Mouse (Mus musculus) small intestine, adult 2 months (tissue): Measurements from ENCODE around the gene Cdrt4.

ENCODE experiments used
- CTCF ChIP-seq: fragments of 200-500 bp; IDR thresholded peaks from 2 replicates; pipeline ENCODE4 v1.5.1; 2012; ENCODE audit warnings: low read depth, mild to moderate bottlenecking, control low read depth, inconsistent platforms, low read length, moderate library complexity, mixed read lengths; ENCODE audit not compliant: insufficient replicate concordance, insufficient read length; ENCODE audit errors: extremely low read depth
- POLR2A ChIP-seq: fragments of 200-500 bp; IDR thresholded peaks from 2 replicates; pipeline ENCODE4 v1.6.1; 2012; ENCODE audit warnings: low read depth, mild to moderate bottlenecking, control low read depth, inconsistent platforms, low read length, moderate library complexity

DNA sequence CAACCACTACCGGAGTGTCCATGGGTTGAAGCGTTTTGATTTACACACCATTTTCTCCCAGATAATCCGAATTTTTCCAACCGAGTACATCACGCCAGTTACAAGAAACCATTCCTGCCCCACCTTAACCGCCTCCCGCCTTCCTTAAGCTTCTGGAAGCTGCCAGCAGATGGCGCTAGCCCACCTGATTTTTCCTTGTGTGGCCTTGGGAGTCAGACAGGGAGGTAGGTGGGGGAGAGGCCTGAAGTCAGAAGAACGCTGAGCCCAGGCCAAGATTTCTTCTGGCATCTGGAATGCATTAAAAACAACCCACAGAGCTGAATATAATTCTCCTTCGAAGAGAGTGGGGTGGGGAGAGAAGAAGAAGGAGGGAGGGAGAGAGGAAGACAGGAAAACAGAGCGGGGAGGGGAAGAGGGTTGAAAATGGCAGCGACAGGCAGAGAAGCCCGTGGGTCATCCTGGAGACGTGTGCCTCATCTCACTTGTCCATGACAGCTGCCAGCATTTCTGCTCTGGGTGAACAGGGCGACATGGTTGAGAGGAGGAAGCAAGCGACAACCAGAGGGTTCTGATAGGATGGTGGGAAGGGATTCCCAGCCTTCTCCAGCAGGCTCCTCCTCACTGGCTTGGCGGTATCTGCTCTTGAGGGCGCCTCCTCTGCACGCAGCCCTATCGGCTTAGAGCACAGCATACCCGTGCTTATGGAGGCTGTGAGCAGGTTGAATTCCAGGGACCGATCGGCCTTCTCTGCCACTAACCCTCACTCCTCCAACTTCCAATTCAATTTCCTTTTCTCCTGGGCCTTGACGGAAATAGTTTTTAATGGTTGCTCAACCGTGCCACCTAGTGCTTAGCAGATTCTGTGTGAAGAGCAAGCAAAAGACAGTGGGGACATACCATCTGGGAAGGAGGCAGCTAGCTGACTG, 29.7 kb upstream of the Cdrt4 start:
- peak; percentile 96; the same call in 1 of the 2 replicates for TF ChIP-seq CTCF
- TF ChIP-seq POLR2A: no peak
